Mouse (Mus musculus) A20 (cell line): ENCODE measurements at regions not wholly inside any gene's neighbourhood (a gene's known extent, or its start where the extent isn't known, plus 50 kb on each side); places are given as distances from the start of the nearest gene placed in this dataset.

Experiments
- DNase-seq: peaks from one replicate; pipeline ENCODE4 v3.0.0-alpha.2; 2011; ENCODE audit warnings: low read depth, low spot score

DNA sequence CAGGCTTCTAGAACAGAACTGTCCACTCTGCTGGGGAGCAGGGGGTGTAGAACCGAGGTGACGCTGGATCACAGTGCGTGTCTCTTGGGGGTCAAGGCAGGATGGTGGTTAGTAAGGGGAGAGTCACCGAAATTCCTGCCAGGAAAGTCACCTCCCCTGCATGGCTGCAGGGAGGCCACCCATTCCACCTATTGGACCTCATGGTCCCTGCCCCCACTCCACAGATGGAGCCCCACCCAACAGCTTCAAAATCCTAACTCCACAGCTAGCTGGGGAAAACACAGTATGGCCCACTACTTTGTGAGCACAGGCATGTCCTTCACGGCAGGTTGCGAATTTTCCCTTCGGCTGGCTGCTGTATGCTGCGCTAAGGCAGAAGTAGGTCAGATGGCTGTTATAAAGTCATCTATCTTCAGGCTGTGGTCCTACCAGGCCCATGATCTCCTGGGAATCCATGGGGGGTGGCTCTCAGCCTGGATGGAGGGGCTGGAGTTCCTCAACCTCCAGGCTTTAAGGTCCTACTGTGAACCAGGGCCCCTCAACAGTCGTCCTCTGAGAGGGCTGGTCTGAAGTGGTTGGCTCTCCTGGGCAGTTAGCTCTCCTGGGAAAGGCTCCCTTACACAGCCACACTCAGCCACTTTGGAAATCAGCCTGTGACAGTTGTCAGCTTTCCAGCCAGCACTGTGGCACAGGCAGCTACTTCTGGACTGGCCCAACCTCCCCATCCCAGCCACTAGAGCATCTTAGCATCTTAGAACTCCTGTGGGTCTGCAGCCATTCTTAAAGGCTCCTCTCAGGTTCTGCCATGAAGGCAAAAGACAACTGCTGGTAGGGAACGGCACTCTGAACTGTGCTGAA is 124.0 kb upstream of the Klf14 start:
- DNase-seq: no peak

DNA sequence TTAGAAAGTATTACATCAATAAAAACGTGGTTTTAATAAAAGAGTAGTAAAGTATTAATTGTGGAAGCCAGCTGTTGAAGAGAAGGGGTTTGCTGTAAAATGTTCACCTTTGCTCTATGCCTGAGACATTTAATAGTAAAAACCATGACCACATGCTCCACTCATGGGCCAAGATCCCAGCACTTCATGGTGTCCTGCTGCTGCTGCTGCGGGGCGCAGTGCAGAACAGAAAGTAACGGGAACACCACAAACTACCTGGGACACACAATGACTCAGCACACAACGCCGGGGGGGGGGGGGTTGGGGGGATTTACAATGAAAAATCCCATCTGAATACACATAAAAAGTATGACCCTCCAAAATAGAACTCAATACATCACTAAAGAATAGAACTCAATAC is 124.8 kb upstream of the Klf14 start:
- no peak for DNase-seq

DNA sequence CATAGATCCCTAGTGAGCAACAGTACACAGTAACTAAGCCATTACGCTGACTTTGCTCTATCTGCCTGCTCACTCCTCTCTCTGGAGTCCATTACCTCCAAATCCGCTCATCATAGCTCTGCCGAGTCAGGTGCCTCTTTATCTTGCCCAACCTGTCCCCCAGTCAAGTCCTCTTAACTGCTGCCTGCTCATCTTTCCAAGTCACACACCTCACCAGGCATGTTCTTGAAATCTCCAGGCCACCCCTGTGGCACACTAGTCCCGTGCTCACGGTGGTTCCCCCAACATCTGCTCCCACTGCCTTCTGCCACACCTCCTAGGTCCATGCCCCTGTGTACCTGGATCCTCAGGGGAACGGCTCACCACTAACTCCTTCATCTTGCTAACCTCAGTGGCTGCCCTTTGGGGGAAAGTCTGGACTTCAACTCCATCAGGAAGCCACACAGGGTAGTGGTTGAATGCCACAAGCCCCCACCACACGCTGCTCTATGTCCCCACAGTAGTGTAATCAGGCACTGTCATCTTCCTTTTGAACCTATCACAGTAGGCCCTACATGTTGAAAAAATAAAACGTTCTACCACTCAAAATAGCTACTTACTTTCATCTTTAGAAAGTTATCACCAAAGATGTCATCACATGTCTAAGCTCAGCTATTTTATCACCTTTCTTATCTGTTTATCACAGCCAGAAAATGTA is 126.3 kb upstream of the Klf14 start:
- DNase-seq: no peak

DNA sequence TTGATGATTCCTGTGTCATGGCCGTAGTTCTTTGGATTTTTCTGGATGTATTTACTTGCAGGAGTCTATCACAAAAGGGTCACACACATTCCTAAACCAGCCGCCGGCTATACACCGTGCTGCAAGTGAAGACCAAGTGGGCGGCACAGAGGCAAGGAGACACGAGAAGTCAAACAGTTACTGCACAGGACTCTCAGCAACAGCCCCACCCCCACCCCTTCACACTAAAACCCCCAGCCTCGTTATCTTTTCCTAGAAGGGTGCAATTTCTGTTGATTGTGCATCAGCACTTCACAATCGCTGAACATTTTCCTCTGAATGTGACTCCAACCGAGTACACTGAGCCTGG is 126.9 kb upstream of the Klf14 start:
- DNase-seq: no peak

DNA sequence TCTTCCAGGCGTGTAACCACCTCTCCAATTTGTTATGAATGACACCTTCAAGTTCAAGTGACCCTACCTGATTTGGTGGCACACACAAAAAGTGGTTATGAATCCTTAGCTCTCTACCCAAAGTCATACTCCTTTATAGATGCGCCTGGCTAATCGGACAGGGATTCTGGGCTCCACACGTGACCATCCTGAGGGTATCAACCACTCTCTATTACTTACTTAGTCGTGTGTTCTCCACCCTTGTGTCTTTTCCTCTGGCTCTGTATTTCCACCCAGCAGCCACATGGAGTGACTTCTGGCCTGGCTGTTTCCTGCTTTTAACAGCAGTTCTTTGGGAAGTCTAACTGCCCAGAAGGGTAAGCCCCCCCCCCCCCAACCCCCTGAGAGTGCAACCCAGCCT is 127.4 kb upstream of the Klf14 start:
- no peak for DNase-seq

DNA sequence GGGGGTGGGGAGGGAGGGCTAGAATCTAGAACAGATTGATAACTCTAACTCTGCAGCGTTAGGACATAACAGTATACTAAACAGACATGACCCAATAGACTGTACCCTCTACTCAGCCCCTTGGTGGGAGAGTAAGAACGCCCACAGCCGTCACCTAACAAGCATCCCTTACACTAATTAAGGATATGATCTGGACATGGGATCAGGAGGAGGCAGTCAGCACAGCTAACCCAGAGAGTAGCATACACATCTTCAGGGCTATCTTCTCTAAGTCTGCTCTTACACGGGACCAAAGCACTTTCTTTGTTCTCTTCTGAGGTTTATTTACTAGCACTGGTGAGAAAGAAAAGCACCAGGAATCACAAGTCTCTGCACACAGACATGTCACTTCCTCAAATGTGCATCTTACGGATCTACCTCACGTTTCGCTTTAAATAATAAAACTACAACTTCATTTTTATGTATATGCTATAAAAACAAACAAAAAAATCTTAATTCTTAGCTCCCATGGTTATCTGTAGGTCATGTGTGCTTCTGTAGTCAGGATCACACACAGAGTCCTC is 128.0 kb upstream of the Klf14 start:
- DNase-seq: no peak

DNA sequence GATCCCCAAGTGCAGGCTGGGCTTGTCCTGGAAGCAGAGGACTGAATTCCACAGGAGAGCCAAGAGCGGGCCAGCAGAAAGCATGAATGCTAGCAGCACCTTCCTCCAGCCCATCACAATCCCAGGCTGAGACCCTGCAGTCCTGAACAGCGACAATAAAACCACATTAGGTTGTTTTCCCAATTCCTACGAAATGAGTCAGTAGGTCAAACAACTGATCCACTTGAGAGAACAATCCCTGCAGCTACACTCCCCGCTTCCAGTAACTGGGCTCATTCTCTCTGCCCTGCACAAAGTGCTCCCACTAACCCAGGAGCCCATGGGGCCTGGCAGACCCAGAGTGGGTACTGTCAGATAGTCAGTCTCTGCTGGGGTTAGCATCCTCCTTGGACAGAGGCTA is 128.6 kb upstream of the Klf14 start:
- no peak for DNase-seq

DNA sequence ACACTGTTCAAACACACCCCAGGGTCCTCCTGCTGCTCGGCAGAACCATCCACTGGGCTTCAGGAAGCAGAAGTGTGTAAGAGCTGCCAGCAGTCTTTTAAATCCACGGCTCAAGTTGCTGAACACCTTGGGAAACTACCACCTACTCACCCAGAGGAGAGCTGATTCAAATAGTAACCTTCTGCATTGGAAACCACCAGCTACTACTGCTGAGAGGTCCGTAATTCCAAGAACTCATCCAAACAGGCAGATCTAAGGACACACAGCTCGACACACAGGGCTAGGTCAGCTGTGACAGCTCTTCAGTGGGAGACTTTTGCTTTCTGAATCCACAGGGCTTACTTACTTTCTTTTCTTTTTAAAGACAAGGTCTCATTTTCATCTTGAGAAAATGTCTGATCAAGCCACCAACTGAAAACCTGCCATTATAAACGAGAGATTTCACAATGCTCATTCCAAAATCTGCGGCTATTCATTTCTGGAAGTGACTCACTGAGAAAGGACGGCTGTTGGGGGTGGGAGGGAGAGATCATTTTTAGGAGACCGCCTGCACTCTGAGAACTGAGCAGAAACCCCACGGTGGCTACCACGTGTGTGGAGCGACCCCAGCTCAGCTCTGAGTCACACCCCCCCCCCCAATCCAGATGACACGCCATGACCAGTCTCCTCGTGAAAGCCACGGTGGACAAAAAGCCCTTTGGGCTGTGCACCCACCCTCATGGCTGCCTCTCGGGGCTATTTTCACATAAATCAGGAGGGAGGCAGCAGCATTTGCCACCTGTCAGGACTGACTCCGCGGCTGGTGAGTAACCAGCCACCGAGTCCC is 129.5 kb upstream of the Klf14 start:
- no peak for DNase-seq

DNA sequence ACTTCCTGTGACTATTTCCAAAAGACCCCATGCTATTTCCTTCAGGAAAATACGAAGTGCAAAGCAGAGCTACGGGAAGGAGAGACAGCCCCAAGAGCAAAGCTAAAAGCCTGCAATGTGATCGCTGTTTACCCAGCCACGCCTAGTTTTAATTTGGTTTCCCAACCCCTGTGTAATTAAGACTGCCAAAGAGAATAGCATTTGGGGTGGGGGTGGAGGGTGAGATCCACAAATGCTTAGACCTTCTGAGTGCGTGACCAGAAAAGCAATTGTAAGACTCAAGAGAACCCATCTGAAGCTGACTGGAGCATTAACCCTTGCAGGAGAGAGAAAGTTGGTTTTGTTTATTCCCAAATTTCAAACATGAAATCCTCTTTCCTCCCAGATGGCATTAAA is 130.1 kb upstream of the Klf14 start:
- DNase-seq: no peak

DNA sequence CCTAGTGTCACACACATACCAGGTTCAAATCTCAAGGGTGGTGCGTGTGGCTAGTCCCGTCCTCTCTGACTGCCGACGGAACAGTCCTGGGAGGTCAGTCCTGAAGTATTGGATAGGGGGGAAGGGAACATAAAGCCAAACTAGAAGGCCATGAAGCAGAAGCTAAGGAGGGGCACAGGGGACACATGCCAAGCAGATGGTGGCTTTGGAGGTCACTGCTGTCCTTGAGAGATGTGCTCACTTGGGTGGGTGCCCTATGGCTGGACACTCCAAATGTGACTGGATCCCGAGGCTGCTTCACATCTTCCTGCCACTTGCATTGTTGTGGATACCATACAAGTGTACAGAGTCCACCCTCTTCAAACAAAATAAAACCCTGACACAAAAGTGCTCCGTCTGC is 131.4 kb upstream of the Klf14 start:
- no peak for DNase-seq

DNA sequence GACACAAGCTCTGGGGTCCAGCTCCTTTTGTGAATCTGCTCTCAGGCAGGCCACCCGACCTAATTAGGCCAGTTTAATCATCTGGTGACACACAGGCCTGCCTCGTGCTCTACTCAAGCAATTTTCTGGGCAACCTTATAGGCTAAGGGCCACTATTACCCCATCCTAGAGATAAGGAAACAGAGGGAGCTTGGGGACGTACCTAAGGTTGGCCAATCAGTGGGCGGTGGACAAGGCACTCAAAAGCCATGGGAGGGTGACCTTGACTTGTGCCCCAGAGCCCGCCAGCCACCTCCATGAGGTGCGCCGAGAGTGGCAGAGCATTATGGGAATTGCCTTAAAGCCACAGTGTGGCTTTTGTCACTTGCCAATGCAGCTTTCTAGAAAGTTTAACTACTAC is 131.9 kb upstream of the Klf14 start:
- DNase-seq: no peak

DNA sequence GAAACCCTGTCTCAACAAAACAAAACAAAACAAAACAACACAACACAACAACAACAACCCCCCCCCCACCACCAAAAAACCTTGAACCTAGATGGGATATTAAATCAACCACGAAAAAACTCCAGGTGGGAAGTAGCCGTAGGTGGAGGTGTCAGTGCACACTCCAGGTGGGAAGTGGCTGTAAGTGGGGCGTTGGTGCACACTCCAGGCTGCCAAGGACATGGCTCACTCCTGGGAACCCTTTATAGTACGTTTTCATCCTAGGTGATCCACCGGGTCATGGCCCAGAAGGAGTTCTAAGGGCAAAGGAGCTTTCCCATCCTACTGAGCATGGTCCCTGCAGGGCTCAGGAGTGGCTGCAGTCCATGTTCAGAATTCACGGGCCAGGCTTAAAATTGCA is 133.4 kb upstream of the Klf14 start:
- DNase-seq: no peak

DNA sequence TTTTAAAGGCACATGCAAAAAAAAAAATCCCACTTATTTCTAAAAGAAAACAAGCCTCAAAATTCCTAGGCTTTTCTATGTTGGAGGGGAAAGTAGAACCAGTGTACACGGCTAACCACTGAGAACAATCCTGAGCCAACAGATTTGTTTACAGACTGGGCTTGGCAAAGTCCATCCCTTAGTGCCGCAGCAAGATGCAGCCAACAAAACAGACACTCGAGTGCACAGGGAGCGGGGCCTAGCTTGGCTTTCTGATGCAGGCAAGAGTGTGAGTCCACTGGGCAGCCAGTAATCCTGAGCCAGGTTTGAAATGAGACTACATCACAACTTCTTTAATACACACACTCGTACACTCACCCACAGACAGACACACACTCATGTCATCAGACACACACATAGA is 133.9 kb upstream of the Klf14 start:
- DNase-seq: no peak

DNA sequence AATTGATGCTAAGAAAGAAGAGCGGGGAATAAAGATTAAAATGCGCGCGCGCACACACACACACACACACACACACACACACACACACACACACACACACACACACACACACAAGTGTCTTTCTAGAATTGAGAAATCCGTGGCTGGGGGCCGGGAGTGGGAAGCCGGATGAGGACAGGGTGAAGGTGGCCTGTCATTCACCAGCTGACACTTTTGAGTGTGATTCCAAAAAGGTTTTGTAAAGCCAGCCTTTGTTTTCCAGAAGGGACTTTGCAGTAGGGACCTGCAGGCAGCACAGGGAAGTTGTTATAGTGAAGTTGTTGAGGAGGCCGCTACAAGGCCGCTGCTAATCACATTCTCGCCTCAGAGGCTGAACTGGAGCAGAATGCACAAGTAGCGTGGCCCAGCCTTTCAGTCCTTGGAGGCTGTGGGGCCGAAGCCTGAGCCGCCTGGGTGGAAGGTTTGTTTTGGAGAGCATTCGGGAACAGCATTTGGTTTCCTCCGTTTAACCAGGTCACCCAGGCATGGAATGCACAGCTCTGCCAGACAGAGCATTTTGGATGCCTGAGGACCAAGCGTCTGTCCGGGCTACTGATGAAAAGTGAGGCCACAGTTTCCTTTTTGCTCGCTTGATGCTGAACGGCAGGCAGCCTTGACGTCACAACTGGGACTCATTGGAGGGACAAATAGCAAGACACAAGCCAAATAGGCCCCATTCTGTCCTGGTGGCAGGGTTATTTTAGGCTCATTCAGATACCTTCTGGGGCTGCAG is 137.3 kb upstream of the Klf14 start:
- no peak for DNase-seq

DNA sequence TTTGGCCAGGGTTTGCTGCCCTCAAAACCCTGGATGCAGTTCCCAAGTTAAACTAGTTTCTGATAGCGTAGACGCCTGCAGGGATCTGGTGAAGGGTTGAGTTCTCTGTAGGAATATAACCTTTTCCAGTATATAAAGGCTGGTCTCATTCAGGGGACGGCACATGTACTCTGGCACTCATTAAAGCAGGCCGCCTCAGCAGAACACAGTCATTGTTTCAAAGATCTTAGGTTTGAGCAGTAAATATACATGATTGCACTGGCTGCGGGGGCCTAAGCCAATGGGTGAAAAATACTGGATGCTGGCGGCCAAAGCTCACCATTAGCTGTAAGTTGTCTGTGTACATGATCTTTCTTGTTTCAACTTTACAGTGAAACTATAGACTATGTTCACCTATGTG is 137.9 kb upstream of the Klf14 start:
- no peak for DNase-seq

DNA sequence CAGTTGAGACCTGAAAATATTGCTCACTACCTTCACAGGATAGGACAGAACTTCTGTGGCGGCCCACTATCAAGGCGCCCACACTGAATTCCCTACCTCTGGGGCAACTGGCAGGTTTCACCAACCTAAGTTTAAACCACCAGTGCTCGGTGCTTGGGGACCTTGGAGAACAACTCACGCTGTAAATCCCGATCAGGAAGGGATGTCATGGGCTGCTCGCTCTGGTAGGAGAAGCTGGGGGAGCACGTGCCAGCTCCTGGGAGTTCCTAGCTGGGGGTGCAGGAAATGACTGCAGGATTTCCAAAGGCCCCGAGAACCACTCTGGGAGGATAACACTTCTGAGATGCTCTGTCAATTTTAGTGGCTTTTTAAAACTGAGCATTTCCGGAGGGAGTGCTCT is 138.4 kb upstream of the Klf14 start:
- DNase-seq: no peak

DNA sequence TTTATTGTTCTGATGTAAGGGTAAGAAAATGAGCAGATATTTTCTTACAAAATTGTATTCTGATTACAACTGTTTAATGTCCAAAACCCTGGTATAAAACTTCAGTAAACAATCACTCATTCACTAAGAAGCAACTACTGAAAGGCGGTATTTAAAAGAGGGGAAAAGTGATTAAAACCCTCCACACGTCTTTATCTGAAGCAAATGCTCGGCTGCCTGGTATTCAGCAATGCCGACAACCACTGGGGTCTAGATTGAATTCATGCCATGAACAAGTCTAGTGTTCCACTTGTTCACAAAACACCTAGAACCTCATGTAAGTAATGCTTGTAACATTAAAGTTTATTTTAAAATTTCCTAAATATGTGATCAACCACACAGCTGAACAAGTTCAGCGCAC is 139.2 kb upstream of the Klf14 start:
- DNase-seq: no peak

DNA sequence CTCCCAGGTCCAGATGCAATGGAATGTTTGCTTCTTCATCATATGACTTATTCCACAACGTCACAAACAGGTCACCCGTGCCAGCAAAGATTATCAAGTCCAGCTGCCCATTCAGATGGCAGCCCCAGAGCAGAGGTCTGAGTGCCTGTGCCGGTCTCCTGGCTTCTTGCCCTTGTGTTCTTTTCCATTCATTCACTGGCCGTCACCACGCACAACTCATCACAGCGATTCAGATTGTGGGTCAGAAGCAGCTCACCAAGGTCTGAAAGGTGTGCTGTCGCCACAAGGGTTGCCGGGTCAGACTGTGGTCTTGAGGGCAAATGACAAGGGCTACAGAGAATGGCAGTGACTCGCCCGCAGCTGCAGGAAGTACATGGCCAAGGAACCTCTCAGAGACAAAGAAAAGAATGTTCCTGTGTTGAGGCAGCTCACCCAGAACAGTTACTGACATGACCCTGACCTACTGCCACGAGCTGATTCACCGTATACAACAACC is 141.3 kb upstream of the Klf14 start:
- DNase-seq: no peak

DNA sequence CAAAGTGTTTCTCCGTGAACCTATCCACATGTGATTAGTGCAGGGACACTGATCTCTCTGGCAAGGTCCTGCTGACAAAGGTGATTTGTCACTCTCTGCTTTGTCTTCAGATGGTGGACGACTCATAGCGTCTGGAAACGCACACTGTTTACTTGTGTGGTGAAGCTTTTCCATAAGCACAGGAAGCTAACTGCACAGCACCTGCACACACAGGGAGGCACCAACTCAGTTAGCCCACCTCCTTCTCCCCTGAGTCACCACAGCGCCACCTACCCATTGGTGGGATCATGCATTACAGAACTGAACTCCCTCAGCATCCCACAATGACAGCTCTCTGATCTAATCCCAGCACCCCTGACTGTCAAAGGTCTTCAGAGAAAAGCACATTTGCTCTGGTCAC is 141.9 kb upstream of the Klf14 start:
- peak; percentile 17 for DNase-seq

DNA sequence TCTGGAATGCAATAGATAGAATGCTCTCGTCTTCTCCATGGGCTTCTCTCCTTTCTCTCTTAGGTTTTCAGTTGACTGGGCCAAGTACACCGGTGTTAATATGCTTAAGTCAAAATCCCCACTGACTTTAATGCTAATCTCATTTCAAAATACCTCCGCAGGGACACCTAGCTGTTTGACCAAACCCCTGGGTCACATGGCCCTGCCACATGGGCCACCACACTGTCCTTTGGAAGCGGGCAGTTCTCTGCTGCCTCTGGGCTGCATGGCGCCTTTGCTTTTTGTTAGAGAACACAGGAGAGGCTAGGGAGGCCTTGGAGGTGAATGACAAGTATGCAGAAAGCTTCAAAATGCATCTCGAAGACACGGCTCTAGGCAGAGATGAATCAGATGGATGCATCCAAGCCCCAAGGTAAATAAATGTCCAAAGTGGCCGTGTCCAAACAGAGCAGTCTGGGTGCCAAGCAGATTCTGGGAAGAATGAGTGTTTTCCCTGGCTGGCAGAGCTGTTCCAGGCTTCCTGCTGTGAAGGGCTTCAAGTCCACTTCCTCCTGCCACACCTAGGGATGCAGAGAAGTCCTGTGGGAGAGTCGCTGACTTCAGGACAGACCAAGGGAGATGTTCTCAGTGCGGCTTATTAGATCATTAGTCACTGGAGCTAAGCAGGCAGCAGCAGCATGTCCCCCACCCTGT is 147.4 kb upstream of the Klf14 start:
- DNase-seq: no peak
